Mouse (Mus musculus) frontal cortex, adult 2 months (tissue): Measurements from ENCODE around the gene Gm6526. TPM values are rescaled to one million over a fixed set of nuclear protein-coding genes. Genes with fewer than 3 reads are reported as not detected.
"Not testable (repeated sequence)": the region's sequence is repeated elsewhere in the genome, so short reads cannot be mapped to it uniquely, and the experiment has no call there.

Source experiments
- DNase-seq, 2 experiments: peaks; one replicate each; pipeline ENCODE4 v3.0.0; 2022; ENCODE audit warnings: low spot score in 1 of 2; ENCODE audit errors: extremely low spot score in 1 of 2
- polyA plus RNA-seq: library from polyadenylated mRNA; depleted of rRNA; stranded (reverse); fragments of >200 nt; gene quantifications from 2 replicates; pipeline ENCODE4 v1.2.3, GENCODE M21; 2012; rRNA removed

Gene Gm6526
- polyA plus RNA-seq: not detected in 2 replicates

DNA sequence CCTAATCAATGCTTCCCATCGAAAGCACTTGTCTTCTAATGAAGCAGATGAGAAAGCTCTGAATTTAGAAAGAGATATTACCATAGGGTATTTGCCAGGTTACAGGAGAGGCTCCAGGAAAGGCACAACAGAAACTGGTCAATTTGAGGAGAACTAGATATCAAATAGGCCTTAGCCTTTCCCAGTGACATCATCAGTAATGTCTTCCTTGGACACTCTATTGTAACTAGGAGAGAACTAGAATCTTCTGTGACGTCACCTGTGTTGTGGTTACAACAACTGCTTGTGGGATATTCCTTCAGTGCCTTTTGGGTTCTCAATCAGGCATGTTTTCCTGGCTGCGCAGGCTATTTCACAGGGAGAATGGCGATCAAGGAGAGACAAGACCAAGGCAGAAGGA is at the start of gene Gm6526:
Gm6526 (plus strand) TSS at position 301 of the 400 bp plus-strand sequence.
- DNase-seq: not testable (repeated sequence)

DNA sequence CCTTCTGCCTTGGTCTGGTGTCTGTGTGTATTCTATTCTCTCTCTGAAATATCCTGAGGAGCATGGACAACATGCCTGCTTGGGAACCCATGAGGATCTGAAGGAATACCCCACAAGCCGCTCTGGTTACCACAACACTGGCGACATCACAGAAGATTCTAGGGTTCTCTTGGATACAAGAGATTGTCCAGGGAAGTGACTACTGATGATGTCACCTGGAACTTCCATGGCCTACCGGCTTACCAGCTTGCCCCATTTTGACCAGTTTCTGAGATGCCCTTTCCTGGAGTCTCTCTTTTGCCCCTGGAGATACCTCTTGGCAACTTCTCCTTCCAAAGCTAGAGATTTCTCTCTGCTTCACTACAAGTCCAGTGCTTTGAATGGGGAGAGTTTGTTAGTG is 20.3 kb upstream of the Gm6526 start, which contains the start of gene Gm16506:
Gm16506 (minus strand) TSS at position 101 of the 400 bp plus-strand sequence.
- DNase-seq: not testable (repeated sequence)

DNA sequence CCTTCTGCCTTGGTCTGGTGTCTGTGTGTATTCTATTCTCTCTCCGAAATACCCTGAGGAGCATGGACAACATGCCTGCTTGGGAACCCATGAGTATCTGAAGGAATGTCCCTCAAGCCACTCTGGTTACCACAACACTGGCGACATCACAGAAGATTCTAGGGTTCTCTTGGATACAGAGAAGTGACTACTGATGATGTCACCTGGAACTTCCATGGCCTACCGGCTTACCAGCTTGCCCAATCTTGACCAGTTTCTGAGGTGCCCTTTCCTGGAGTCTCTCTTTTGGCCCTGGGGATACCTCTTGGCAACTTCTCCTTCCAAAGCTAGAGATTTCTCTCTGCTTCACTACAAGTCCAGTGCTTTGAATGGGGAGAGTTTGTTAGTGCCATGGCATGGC is 37.0 kb downstream of the Gm6526 start, which contains the start of gene Gm8180:
Gm8180 (minus strand) TSS at position 101 of the 400 bp plus-strand sequence.
- DNase-seq: not testable (repeated sequence)

DNA sequence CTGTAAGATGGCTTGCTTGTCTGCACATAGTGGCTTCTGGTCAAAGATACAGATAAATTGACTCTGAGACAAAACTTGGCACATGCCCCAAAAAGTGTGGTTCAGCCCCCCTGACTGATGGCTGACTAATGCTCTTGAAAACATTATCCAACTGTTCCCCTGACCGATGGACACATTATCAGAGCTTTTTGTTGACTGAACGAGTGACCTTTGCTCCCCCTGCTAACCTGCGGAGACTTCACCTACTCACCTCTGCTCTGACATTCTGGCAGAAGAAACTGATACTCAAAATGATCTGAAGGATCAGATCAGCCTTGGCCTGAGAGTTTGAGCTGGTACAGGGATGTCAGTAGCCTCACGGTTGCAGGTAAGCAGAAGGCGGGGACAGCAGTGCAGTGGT is 46.1 kb downstream of the Gm6526 start:
- DNase-seq: not testable (repeated sequence)

DNA sequence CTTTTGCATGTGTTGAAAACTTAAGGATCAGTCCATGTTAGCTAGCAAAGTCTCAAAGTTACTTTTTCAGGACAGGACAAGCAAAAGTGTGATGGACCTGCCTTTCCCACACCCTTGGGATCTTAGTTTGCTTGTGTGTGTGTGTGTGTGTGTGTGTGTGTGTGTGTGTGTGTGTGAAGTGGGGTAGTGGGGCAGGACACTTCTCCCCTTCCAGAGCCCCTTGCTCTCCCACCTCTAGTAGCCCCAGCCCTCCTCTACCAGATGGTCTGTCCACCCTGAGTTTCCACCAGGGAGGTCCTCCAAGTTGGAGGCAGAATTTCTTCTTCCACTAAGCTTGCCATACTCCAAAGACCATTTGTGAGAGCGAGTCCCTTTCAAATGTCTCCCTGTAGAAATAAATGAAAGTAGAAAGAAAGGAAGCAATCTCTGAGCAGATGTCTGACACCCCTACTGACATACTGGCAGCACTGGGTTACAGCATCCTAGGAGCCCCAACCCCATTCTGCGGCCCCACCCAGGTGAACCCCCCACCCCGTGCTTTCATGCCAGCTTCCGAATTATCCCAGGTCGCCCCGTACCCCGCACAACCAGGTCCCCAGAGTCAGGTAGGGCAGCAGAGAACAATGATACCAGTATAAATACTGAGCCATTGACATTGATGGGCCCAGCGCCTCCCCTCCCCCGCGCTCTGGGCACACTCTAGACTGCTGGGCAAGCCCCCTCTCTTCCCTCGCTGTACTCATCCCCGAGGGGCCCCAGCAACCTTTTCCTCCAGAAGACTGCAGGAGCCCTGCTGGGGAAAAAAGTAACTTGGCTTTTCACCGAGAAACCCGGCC is 48.6 kb downstream of the Gm6526 start:
- DNase-seq: no peak

DNA sequence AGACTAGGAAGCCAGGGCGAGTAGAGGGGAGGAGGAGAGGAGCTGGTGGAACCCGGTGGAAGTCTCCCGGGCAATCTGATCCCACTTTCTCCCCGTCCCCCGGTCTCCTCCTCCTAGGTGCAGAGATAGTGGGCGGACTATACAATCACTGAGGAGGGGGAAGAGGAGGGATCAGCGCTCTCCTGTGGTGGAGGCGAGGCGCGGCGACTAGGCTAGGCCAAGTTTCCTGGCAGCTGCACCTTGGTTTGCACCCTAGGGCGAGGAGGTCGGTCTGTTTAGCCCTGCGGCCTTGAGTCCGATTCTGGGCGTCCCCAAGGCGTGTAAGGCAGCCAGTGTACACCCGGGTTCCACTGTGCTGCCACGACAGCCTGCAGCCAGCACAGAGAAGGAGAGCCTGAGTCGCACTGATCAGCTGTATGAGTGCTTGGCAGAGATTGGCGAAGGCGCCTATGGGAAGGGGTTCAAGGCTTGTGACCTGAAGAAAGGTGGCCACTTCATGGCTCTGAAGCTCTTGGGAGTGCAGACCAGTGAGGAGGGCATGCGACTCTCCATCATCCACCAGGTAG is 49.3 kb downstream of the Gm6526 start:
- not testable (repeated sequence) for DNase-seq

DNA sequence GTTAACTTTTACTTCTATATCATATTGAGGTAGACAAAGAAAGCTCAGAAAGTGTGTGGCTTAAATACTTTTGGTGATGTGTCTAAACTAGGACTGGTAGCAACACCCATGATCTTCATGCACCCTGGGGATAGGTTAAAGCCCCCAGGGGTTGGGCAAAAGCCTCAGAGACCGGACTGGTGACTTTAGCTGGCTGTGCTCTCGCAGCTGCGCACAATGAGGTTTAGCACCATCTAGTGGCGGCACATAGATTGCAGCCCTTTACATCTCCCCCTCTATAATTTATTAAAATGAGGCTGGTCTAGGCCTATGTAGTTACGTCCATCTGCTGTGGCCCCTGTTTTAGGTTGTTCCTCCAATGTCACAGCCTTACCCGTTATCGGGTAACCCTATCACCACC is 56.8 kb downstream of the Gm6526 start:
- DNase-seq: not testable (repeated sequence)

Other genes with a start within 250 kb of the Gm6526 start
- gene Gm5799, start 204.3 kb upstream of the Gm6526 start, polyA plus RNA-seq: 0.11 and 0.12 TPM in 2 replicates
- not detected in 2 replicates for gene Gm17654, start 168.7 kb upstream of the Gm6526 start, polyA plus RNA-seq
- gene Gm10375, start 139.9 kb upstream of the Gm6526 start, polyA plus RNA-seq: not detected in 2 replicates
- not detected in 2 replicates for gene Gm8165, start 70.7 kb upstream of the Gm6526 start, polyA plus RNA-seq
- gene Gm7324, start 50.0 kb upstream of the Gm6526 start, polyA plus RNA-seq: 0.40 and 0.44 TPM in 2 replicates
- gene Gm16506, start 20.4 kb upstream of the Gm6526 start, polyA plus RNA-seq: not detected in 2 replicates
- not detected in 2 replicates for gene Gm8180, start 36.9 kb downstream of the Gm6526 start, polyA plus RNA-seq
- 0.32 and 0.38 TPM in 2 replicates for gene Ear1, start 127.7 kb downstream of the Gm6526 start, polyA plus RNA-seq
- gene Ear10, start 175.7 kb downstream of the Gm6526 start, polyA plus RNA-seq: not detected in 2 replicates
- gene Gm8113, start 177.5 kb downstream of the Gm6526 start, polyA plus RNA-seq: 1.2 and 1.6 TPM in 2 replicates
- gene Ang5, start 209.2 kb downstream of the Gm6526 start, polyA plus RNA-seq: not detected in 2 replicates